Mouse (Mus musculus): ENCODE results near the gene Lrrc26.
A peak's percentile ranks its signal among the peaks of the same experiment; 100 is the strongest.

Lrrc26 gene

GRCm38 (mm10) chr2:25333569-25333968 is 43.9 kb downstream of the Lrrc26 start:
- DNase-seq (ENCODE audit: low read depth, low spot score) = no peak

GRCm38 (mm10) chr2:25338303-25338702 is 48.6 kb downstream of the Lrrc26 start:
- peaks cover 9% of the 10 kb centered on the region for H3K36me3 ChIP-seq (ENCODE audit: control insufficient read depth, insufficient read depth, low read length, poor library complexity, severe bottlenecking)
- H3K27me3 ChIP-seq (ENCODE audit: control insufficient read depth, insufficient read depth, low read length, poor library complexity, severe bottlenecking) = no peaks in the 10 kb centered on the region
- peak; percentile 35 for DNase-seq (ENCODE audit: low read depth, low spot score)

More at GRCm38 (mm10) chr2:25333569-25333968, 43.9 kb downstream of the Lrrc26 start:
- H3K36me3 ChIP-seq (ENCODE audit: control insufficient read depth, insufficient read depth, low read length, poor library complexity, severe bottlenecking) = peaks cover 8% of the 10 kb centered on the region
- no peaks in the 10 kb centered on the region for H3K27me3 ChIP-seq (ENCODE audit: control insufficient read depth, insufficient read depth, low read length, poor library complexity, severe bottlenecking)
